Mouse (Mus musculus): ENCODE measurements around the gene Lyrm1. TPM values are rescaled to one million over a fixed set of nuclear protein-coding genes. Genes with fewer than 3 reads are reported as not detected.

The Lyrm1 gene
- total and polyA plus RNA-seq, 2 experiments from 2014 or later, result 22.3 to 25.6 TPM

- no peaks in the 10 kb centered on the region for H3K9me3 ChIP-seq (ENCODE audit: low read length)
- ATAC-seq, result no peak
- no peaks in the 10 kb centered on the region for H3K27me3 ChIP-seq (ENCODE audit: insufficient read depth, low read length)
- no peak overlapping the region for H3K9ac ChIP-seq
- H3K4me1 ChIP-seq (ENCODE audit: insufficient read depth), result no peaks in the 10 kb centered on the region
- TF ChIP-seq CTCF (IDR thresholded peaks at IDR 0.05; ENCODE audit: low read depth), result no peak
- H3K36me3 ChIP-seq (ENCODE audit: insufficient read depth), result no peaks in the 10 kb centered on the region
- no peak overlapping the region for H3K4me3 ChIP-seq (ENCODE audit: low read depth, low read length)
- H3K4me2 ChIP-seq (ENCODE audit: low read depth), result no peak overlapping the region
- WGBS, result 92% methylated on average over 2 of the region's 2 CpGs
- DNase-seq, result no peak
- no peak overlapping the region for H3K27ac ChIP-seq (ENCODE audit: low read depth, low read length)
Measured at GRCm38 (mm10) chr7:119881229-119881628, 14.4 kb upstream of the Lyrm1 start.

- WGBS, result 88% methylated on average over 4 of the region's 4 CpGs
- Histone ChIP-seq H3K4me1 (ENCODE audit: insufficient read depth) (no peaks in the 10 kb centered on the region), H3K27me3 (ENCODE audit: insufficient read depth, low read length) (no peaks in the 10 kb centered on the region), H3K9me3 (ENCODE audit: low read length) (no peaks in the 10 kb centered on the region), H3K9ac (no peak overlapping the region), H3K36me3 (ENCODE audit: insufficient read depth) (no peaks in the 10 kb centered on the region), H3K27ac (ENCODE audit: low read depth, low read length) (no peak overlapping the region), H3K4me3 (ENCODE audit: low read depth, low read length) (no peak overlapping the region), H3K4me2 (ENCODE audit: low read depth) (no peak overlapping the region)
- DNase-seq (no peak), ATAC-seq (no peak)
- TF ChIP-seq CTCF (IDR thresholded peaks at IDR 0.05; ENCODE audit: low read depth), result no peak
Measured at GRCm38 (mm10) chr7:119887887-119888286, 7.8 kb upstream of the Lyrm1 start.

DNA sequence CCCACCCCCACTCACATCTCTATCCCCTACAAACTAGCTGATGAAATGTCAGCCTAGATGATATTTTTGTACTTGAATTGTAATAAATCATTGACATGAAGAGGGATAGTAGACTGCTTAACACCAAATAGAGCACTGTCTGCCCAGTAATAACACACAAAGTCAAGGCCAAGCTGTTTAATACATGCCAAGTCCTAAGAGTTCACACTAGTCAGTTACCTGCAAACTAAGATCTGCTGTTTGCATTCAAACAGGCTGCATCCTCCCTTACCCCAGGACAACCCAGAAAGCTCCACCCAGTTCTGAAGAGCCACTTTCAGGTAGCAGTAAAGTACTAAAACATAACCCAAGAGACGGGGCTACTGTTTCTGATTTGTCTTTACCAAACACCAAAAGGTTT, 3.5 kb upstream of the Lyrm1 start:
- H3K27me3 ChIP-seq (ENCODE audit: insufficient read depth, low read length), result no peaks in the 10 kb centered on the region
- ATAC-seq (no peak), DNase-seq (no peak)
- H3K9me3 ChIP-seq (ENCODE audit: low read length), result no peaks in the 10 kb centered on the region
- WGBS, result 96% methylated on average over 1 of the region's 1 CpGs
- H3K4me2 ChIP-seq (ENCODE audit: low read depth), result no peak overlapping the region
- no peak overlapping the region for H3K4me3 ChIP-seq (ENCODE audit: low read depth, low read length)
- no peak overlapping the region for H3K27ac ChIP-seq (ENCODE audit: low read depth, low read length)
- H3K36me3 ChIP-seq (ENCODE audit: insufficient read depth), result no peaks in the 10 kb centered on the region
- no peak overlapping the region for H3K9ac ChIP-seq
- TF ChIP-seq CTCF (IDR thresholded peaks at IDR 0.05; ENCODE audit: low read depth), result no peak
- peaks cover 20% of the 10 kb centered on the region; the same call in 1 of the 2 replicates for H3K4me1 ChIP-seq (ENCODE audit: insufficient read depth)

DNA sequence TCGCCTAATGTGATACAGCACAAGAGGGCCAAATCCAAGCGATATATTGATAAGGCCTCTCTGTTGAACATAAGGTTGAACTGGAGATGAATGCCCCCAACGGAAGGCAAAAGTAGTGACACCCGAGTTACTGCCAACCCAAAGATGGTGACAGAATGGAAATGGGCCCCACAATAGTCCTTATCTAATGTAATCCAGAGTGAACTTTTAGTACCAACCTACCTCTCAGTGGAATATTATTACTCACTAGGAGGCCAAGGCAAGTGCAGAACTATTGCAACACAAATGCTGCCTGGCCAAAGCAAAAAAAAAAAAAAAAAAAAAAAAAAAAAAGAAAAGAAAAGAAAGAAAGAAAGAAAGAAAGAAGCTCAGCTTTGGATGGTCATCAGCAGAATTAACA, 2.9 kb upstream of the Lyrm1 start:
- WGBS, result 94% methylated on average over 4 of the region's 4 CpGs
- peaks cover 20% of the 10 kb centered on the region; the same call in 1 of the 2 replicates for H3K4me1 ChIP-seq (ENCODE audit: insufficient read depth)
- DNase-seq (no peak), ATAC-seq (no peak)
- H3K36me3 ChIP-seq (ENCODE audit: insufficient read depth), result no peaks in the 10 kb centered on the region
- no peak overlapping the region for H3K4me3 ChIP-seq (ENCODE audit: low read depth, low read length)
- TF ChIP-seq CTCF (IDR thresholded peaks at IDR 0.05; ENCODE audit: low read depth), result no peak
- no peak overlapping the region for H3K9ac ChIP-seq
- H3K9me3 ChIP-seq (ENCODE audit: low read length), result no peaks in the 10 kb centered on the region
- H3K27me3 ChIP-seq (ENCODE audit: insufficient read depth, low read length), result no peaks in the 10 kb centered on the region
- H3K4me2 ChIP-seq (ENCODE audit: low read depth), result no peak overlapping the region
- no peak overlapping the region for H3K27ac ChIP-seq (ENCODE audit: low read depth, low read length)

- Histone ChIP-seq H3K4me3 (ENCODE audit: low read depth, low read length) (peak overlapping the region; percentile 76), H3K27me3 (ENCODE audit: insufficient read depth, low read length) (no peaks in the 10 kb centered on the region), H3K27ac (ENCODE audit: low read depth, low read length) (peak overlapping the region; percentile 97), H3K4me2 (ENCODE audit: low read depth) (peak overlapping the region; percentile 83), H3K9ac (peak overlapping the region; percentile 93), H3K36me3 (ENCODE audit: insufficient read depth) (no peaks in the 10 kb centered on the region), H3K4me1 (ENCODE audit: insufficient read depth) (peaks cover 20% of the 10 kb centered on the region; the same call in 1 of the 2 replicates), H3K9me3 (ENCODE audit: low read length) (no peaks in the 10 kb centered on the region)
- TF ChIP-seq CTCF (IDR thresholded peaks at IDR 0.05; ENCODE audit: low read depth), result no peak
- ATAC-seq (no peak; the same call in 1 of the 2 replicates), DNase-seq (no peak)
- 1% methylated on average over 13 of the region's 15 CpGs for WGBS
Measured at GRCm38 (mm10) chr7:119894818-119895544, 680 bp upstream of the Lyrm1 start.

GRCm38 (mm10) chr7:119897521-119898109, 2.0 kb downstream of the Lyrm1 start:
- Histone ChIP-seq H3K4me1 (ENCODE audit: insufficient read depth) (peaks cover 20% of the 10 kb centered on the region; the same call in 1 of the 2 replicates), H3K27ac (ENCODE audit: low read depth, low read length) (no peak overlapping the region), H3K9ac (no peak overlapping the region), H3K27me3 (ENCODE audit: insufficient read depth, low read length) (no peaks in the 10 kb centered on the region), H3K9me3 (ENCODE audit: low read length) (no peaks in the 10 kb centered on the region), H3K36me3 (ENCODE audit: insufficient read depth) (no peaks in the 10 kb centered on the region), H3K4me2 (ENCODE audit: low read depth) (no peak overlapping the region), H3K4me3 (ENCODE audit: low read depth, low read length) (no peak overlapping the region)
- WGBS, result 91% methylated on average over 8 of the region's 8 CpGs
- DNase-seq (no peak), ATAC-seq (no peak)
- no peak for TF ChIP-seq CTCF (IDR thresholded peaks at IDR 0.05; ENCODE audit: low read depth)

DNA sequence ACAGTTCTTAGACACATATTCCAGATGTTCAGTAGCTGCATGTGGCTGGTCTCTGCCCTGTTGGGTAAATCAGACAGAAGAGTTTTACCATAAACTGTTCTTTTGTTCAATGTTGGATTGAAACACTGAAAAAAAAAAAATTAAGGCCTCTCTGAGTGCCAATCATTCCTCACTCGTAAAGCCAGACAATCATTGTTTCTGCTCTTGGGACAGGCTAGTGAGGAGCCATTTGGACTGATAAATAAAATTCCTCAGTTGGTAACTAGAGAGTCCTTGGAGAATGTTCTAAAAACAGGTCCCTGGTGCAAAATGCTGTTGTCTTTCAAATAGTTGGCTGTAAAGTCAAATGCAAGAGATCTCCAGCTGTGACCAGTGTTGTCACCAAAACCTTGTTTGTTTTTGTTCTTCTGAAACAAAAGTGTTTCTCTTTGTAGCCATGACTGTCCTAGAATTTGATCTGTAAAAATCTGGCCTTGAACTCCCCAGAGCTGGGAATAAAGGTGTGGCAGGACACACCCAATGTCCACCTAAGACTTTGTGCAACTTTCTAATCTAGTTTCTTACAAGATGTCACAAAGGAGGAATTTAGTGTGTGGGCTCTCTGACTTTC, 2.7 kb downstream of the Lyrm1 start:
- no peak overlapping the region for H3K27ac ChIP-seq (ENCODE audit: low read depth, low read length)
- no peaks in the 10 kb centered on the region for H3K36me3 ChIP-seq (ENCODE audit: insufficient read depth)
- 61% methylated on average over 1 of the region's 1 CpGs for WGBS
- no peaks in the 10 kb centered on the region for H3K9me3 ChIP-seq (ENCODE audit: low read length)
- H3K9ac ChIP-seq, result no peak overlapping the region
- DNase-seq (no peak), ATAC-seq (no peak)
- H3K4me2 ChIP-seq (ENCODE audit: low read depth), result no peak overlapping the region
- no peak overlapping the region for H3K4me3 ChIP-seq (ENCODE audit: low read depth, low read length)
- H3K4me1 ChIP-seq (ENCODE audit: insufficient read depth), result peaks cover 20% of the 10 kb centered on the region; the same call in 1 of the 2 replicates
- TF ChIP-seq CTCF (IDR thresholded peaks at IDR 0.05; ENCODE audit: low read depth), result no peak
- H3K27me3 ChIP-seq (ENCODE audit: insufficient read depth, low read length), result no peaks in the 10 kb centered on the region

Measured in forebrain, postnatal 0 days (tissue).